Mouse (Mus musculus): Measurements from ENCODE around the gene Acad12.
"Not testable (repeated sequence)": the region's sequence is repeated elsewhere in the genome, so short reads cannot be mapped to it uniquely, and the experiment has no call there.

The Acad12 gene

GRCm38 (mm10) chr5:121609556-121610135 lies 9.1 kb downstream of the Acad12 start:
- not testable (repeated sequence) for DNase-seq

- DNase-seq: peak; percentile 44
Measured at GRCm38 (mm10) chr5:121606151-121606550, 12.6 kb downstream of the Acad12 start.

- not testable (repeated sequence) for DNase-seq
Measured at GRCm38 (mm10) chr5:121603815-121604214, 14.9 kb downstream of the Acad12 start.

DNA sequence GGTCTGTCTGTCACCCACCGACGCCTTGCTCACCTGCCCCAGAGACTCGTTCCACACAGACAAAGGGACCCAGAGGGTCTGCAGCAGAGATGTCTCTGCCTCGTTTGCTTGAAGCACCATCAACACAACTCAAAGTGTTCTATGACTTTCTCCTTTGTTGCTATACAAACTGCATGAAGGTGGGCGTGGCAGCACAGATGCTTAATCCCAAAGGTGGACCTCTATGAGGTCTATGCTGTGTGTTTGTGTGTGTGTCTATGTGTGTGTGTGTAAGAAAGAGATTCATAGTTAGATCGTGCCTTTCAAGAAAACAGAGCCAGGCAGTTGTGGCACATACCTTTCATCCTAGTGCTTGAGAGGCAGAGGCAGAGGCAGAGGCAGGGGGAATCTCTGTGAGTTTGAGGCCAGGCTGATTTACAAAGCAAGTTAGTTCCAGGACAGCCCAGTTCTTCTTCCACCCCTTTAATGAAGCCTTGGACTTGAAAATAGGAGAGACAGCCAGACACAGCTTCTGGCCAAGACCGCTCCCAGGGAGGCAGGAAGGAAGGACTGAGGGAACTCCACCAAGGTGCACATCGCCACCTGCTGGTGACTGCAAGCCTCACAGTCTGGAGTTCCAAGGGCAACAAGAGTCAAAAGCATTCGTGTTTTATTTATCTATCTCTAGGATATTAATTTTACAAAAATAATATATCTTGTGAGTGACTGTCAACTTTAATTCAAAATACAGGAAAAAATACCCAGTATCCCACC lies 17.0 kb downstream of the Acad12 start:
- peak; percentile 83 for DNase-seq

GRCm38 (mm10) chr5:121598871-121599610 lies 19.7 kb downstream of the Acad12 start:
- no peak for DNase-seq

- DNase-seq: no peak
Measured at GRCm38 (mm10) chr5:121597991-121598537, 20.7 kb downstream of the Acad12 start.

DNA sequence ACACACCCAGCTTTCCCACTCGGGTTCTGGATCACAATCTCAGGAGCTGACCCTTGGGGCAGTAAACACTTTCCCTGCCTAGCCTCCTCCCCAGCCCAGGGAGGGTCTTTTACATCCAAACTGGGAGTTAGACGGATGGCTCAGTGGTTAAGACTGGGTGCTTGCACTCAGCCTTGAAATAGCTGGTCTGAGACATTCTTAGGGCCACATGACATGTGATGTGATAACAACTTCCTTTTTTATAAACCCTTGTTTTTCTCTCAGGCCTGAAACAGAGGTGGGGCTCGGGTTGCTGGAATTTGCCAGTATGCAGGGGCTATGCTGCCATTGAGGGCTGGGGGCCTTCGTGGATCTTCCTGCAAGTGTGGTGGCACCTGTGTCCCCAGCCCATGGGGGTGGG lies 21.4 kb downstream of the Acad12 start:
- DNase-seq: no peak

- no peak for DNase-seq
Measured at GRCm38 (mm10) chr5:121596226-121596625, 22.5 kb downstream of the Acad12 start.

GRCm38 (mm10) chr5:121595758-121596157 lies 23.0 kb downstream of the Acad12 start:
- no peak for DNase-seq

- no peak for DNase-seq
Measured at GRCm38 (mm10) chr5:121594714-121595313, 23.9 kb downstream of the Acad12 start.

DNA sequence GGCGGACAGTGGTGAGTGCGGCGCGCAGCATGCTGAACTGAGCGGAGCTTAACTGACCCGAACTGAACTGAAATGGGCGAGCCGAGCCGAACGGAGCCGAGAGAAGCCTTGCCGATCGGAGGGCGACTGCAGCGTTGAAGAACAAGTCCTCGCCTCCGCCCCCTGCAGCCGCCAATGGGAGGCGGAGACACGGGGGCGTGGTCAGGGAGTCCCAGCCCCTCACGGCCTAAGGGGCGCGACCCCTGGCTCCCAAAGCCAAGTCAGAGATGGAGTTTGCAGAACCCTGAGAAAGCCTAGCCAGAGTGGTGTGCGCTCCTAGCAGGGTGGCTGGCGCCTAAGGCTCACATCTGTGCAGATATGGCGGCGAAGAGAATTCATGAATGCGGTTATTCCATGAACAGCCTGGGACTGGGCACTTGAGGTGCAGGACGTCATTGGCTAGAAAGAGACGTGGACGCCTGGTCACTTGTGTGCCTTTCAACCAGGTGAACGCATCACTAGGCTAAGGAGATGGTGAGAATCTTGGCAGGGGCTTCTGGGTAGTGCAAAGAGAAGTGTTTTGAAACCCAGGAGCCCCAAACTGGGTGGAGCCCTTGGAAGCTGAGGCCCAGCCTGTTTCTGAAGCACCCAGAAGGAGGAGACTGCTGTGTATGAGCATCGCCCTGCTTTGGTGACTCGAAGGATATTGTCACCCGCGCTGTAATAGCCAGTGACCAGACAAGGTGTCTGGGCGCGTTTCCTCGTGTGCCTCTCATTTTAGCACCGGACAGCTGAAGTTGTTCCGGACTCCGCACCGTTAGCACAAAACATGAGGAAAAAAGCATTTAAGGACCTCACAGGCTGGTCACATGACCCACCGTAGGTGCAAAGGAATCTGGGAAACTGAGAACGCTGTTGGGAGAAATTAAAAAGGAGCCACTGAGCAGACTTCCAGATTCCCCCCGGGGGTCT lies 25.0 kb downstream of the Acad12 start, which contains the start of gene Aldh2:
Aldh2 (minus strand) TSS at position 374 of the 951 bp plus-strand sequence.
- peak; percentile 81 for DNase-seq

DNA sequence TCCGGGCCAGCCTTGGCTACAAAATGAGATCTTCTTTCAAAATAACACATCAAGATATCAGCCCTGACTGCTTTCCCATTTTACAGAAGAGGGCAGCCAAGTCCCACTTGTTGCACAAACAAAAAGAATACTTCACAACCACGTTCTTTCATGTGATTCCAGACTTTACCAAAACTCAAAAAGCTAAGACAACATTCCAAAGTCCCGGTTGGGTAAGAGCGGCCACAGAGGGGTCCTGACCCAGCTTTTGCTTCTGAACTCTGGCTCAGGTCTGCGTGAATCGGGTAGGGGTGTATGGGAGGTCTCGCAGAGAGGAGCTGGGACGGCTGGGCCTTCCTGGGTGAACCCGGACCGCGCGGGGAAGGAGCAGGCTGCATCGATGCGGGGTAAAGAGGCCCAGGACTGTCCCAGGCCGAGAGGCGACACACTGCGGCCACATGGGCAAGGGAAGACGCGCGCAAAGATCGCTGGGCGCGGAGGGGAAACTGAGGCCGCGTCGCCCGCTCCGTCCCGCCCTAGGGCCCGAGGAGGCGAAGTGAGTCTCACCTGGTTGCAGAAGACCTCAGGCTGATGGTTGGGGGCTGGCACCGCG lies 25.8 kb downstream of the Acad12 start:
- DNase-seq: no peak

DNA sequence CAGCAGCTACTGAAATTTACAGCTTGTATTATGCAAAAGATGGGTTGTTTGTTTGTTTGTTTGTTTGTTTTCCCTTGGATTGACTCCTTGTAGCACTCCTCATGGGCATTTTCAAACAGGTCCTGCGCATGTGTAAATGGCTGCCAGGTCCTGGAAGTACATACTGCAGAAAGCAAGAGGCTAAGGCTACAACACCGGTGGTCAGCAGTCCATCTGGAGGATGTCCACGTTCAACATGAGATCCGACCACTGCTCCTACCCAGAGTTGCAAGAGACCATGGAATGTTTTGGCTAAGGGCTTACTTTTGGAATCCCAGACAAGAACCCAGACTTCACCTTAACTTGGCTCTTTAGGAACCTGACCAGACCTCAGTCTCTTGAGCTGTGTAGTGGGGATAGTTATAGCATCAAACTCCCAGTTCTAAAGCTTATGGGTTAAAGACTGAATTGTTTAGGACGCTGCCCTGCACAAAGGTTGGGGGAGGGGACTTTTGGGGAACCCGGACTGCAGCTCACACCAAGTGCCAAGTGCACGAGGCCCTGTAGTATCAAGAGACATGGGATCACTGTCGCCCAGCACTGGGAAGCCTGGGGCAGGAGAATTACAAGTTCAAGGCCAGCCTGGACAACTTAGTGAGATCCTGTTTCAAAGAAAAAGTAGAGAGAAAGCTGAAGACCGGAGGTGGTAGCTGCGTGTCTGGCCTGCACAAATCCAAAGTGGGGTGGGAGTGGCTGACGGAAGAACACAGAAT lies 26.5 kb downstream of the Acad12 start:
- no peak for DNase-seq

DNA sequence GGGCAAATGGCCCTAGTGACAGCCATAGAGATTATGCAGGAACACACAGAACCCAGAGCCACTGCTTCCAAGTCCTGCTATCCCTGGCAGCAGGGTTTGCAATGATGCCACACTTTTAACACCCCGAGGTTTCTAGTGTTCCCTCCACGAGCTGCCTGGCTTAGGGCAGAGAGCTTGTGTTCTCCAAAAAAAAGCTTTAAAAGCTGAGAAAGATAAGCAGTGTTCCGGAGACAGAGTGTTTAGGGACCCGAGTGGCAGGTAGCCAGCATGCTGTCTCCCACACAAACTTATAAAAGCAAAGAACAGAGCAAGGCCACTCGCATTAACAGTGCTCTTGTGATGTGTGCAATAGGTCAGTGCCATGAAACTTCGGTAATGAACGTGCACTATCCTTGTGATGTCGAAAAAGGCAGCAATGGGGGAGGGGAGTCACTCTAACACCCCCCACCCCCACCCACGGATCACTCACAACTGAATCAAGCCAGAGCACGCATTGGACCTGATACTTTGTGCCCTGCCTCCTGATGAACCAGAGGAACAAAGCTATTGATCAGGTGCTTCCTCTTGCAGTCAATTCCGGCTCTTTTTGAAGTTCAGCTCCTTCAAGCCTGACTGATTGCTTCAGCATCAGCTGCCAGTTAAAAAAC lies 27.2 kb downstream of the Acad12 start:
- no peak for DNase-seq

DNA sequence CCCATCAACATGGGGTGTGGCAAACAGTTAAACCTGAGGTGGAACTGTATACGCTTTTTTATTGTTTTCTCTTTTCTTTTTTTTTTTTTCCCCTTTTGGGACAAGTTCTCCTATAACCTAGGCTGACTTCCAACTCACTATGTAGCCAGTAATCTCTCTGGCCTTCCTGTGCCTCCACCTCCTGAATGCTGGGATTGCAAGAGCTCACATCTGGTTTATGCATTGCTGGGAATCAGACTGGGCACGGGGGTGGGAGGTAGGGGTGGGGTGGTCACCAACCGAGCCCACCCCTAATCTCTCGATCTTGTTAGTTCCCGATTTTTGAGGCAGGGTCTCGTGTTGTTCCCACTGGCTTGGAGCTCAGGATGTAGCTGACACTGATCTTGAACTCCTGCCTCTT lies 28.8 kb downstream of the Acad12 start:
- DNase-seq: no peak

- peak; percentile 81 for DNase-seq
Measured at GRCm38 (mm10) chr5:121586400-121587039, 32.2 kb downstream of the Acad12 start.

GRCm38 (mm10) chr5:121585699-121586098 lies 33.0 kb downstream of the Acad12 start:
- no peak for DNase-seq

GRCm38 (mm10) chr5:121585005-121585404 lies 33.7 kb downstream of the Acad12 start:
- no peak for DNase-seq

- peak; percentile 87 for DNase-seq
Measured at GRCm38 (mm10) chr5:121583765-121584501, 34.8 kb downstream of the Acad12 start.

Measured in layer of hippocampus, adult 9-11 months (tissue).